Mouse (Mus musculus): ENCODE data around the gene Ddx52. TPM values are rescaled to one million over a fixed set of nuclear protein-coding genes. Genes with fewer than 3 reads are reported as not detected.

Gene Ddx52
- polyA plus RNA-seq, 1 experiment from 2014 or later, result 36.2 TPM

DNA sequence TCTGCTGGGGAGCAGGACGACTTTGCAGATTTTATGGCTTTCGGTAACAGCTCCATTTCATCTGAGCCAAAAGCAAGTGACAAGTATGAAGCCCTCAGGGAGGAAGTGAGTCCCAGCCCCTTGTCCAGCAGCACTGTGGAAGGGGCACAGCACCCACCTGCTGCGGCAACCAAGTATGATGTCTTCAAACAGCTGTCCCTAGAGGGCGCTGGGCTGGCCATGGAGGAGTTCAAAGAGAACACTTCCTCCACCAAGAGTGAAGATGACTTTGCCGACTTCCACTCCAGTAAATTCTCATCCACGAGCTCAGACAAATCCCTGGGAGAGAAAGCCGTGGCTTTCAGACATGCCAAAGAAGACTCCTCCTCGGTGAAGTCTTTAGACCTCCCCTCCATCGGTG lies 67.1 kb downstream of the Ddx52 start:
- H3K4me3 ChIP-seq, result no peak overlapping the region
- H3K36me3 ChIP-seq, result peaks cover 24% of the 10 kb centered on the region
- DNase-seq (ENCODE audit: low spot score), result no peak
- no peak overlapping the region for H3K27ac ChIP-seq
- H3K4me1 ChIP-seq, result 0 out of 2 replicates have a peak, but pooled peaks cover 4% of the 10 kb centered on the region
- WGBS, result 86% methylated on average over 9 of the region's 9 CpGs
- H3K9me3 ChIP-seq, result no peaks in the 10 kb centered on the region
- H3K27me3 ChIP-seq (ENCODE audit: insufficient read depth, poor library complexity, severe bottlenecking), result no peaks in the 10 kb centered on the region

DNA sequence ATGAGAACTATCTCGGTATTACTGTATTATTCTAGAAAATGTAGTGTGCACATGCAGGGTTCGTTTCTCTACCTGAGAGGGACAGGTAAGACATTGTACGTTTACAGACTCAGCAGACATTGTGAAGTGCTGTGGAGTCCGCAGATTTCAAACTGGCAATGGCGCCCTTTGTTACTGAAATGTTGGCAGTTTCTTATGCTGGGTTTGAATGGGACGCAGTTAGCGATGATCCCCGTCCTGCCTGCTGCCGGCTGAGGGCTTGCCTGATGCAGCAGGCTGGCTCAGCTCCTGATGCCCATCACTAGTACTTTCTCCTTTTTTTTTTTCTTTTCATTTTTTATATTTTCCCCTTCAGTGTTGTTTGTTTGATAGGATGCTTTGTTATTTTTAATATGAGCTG lies 68.5 kb downstream of the Ddx52 start:
- peaks cover 18% of the 10 kb centered on the region for H3K36me3 ChIP-seq
- WGBS, result 85% methylated on average over 9 of the region's 9 CpGs

DNA sequence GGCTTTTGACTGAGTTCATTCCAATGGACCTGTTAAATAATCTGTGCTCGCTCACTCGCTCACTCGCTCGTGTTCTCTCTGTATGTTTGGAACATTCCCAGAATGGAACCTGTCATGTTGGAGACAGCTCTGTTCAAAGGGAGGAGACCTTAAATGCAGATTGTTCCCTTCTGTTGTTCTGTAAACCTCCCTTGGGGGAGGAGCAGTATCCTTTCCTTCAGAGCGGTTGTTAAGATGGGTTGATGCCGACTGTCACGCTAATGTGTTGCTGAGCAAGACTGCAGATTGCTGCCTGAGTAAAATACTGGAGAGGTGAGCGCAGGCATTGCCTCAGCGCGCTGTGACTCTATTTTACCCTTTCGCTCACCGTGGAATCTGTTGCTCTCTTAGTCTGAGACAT lies 69.2 kb downstream of the Ddx52 start:
- Histone ChIP-seq H3K27me3 (ENCODE audit: insufficient read depth, poor library complexity, severe bottlenecking) (no peaks in the 10 kb centered on the region), H3K4me1 (0 out of 2 replicates have a peak, but pooled peaks cover 4% of the 10 kb centered on the region), H3K36me3 (peaks cover 18% of the 10 kb centered on the region), H3K9me3 (no peaks in the 10 kb centered on the region), H3K4me3 (no peak overlapping the region), H3K27ac (no peak overlapping the region)
- DNase-seq (ENCODE audit: low spot score), result no peak
- 39% methylated on average over 12 of the region's 12 CpGs for WGBS

More for the DNA sequence above, 68.5 kb downstream of the Ddx52 start:
- no peak for DNase-seq (ENCODE audit: low spot score)
- Histone ChIP-seq H3K4me3 (no peak overlapping the region), H3K4me1 (0 out of 2 replicates have a peak, but pooled peaks cover 4% of the 10 kb centered on the region), H3K27me3 (ENCODE audit: insufficient read depth, poor library complexity, severe bottlenecking) (no peaks in the 10 kb centered on the region), H3K9me3 (no peaks in the 10 kb centered on the region), H3K27ac (no peak overlapping the region)

DNA sequence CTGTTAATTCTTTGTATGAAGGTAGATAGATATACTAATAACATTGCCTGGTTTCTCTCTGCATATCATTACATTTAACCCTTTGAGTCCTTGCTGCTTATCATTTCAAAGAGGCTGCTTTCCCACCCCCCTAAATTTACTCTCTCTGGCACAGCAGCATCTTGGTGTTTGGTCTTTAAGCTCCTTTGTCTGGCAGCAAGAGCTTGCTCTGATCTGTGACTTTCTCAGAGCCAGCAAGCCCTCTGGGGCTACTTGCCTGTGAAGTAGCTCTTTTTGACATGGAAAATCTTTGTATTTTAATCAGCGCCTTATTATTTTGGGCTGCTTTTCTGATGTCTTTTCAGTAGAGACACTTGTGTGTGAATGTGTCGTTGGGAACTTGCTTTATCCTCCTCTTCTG lies 69.7 kb downstream of the Ddx52 start:
- H3K36me3 ChIP-seq, result peaks cover 18% of the 10 kb centered on the region
- H3K4me3 ChIP-seq, result no peak overlapping the region
- DNase-seq (ENCODE audit: low spot score), result no peak
- no peak overlapping the region for H3K27ac ChIP-seq
- H3K27me3 ChIP-seq (ENCODE audit: insufficient read depth, poor library complexity, severe bottlenecking), result no peaks in the 10 kb centered on the region
- no peaks in the 10 kb centered on the region for H3K9me3 ChIP-seq
- 53% methylated on average over 2 of the region's 2 CpGs for WGBS
- 0 out of 2 replicates have a peak, but pooled peaks cover 4% of the 10 kb centered on the region for H3K4me1 ChIP-seq

Other genes starting within 250 kb of the Ddx52 start
- gene Wfdc17, start 238.1 kb upstream of the Ddx52 start, polyA plus RNA-seq (2016; fragmentation: Nextera tagmentation; extraction: Ambion mirVana), result 0.49 TPM in 1 of 2 replicates, not detected in the other
- 0.92 TPM in 1 of 2 replicates, not detected in the other for gene Wfdc18, start 233.0 kb upstream of the Ddx52 start, polyA plus RNA-seq (2016; fragmentation: Nextera tagmentation; extraction: Ambion mirVana)
- not detected in 2 replicates for gene Wfdc21, start 195.1 kb upstream of the Ddx52 start, polyA plus RNA-seq (2016; fragmentation: Nextera tagmentation; extraction: Ambion mirVana)
- gene Heatr6, start 188.4 kb upstream of the Ddx52 start, polyA plus RNA-seq (2016; fragmentation: Nextera tagmentation; extraction: Ambion mirVana), result 16.1 and 19.9 TPM in 2 replicates
- gene Hnf1b, start 92.0 kb upstream of the Ddx52 start, polyA plus RNA-seq (2016; fragmentation: Nextera tagmentation; extraction: Ambion mirVana), result 0.14 and 2.0 TPM in 2 replicates
- gene Synrg, start 22.4 kb downstream of the Ddx52 start, polyA plus RNA-seq (2016; fragmentation: Nextera tagmentation; extraction: Ambion mirVana), result 8.7 and 9.5 TPM in 2 replicates
- 6.0 and 6.9 TPM in 2 replicates for gene Dusp14, start 127.2 kb downstream of the Ddx52 start, polyA plus RNA-seq (2016; fragmentation: Nextera tagmentation; extraction: Ambion mirVana)
- gene Tada2a, start 187.5 kb downstream of the Ddx52 start, polyA plus RNA-seq (2016; fragmentation: Nextera tagmentation; extraction: Ambion mirVana), result 24.7 and 31.4 TPM in 2 replicates
- gene Acaca, start 187.6 kb downstream of the Ddx52 start, polyA plus RNA-seq (2016; fragmentation: Nextera tagmentation; extraction: Ambion mirVana), result 13.3 and 14.9 TPM in 2 replicates
- not detected in 2 replicates for gene Gm11437, start 225.4 kb downstream of the Ddx52 start, polyA plus RNA-seq (2016; fragmentation: Nextera tagmentation; extraction: Ambion mirVana)